Mouse (Mus musculus): ENCODE measurements around the gene Ppargc1a.

The Ppargc1a gene

GRCm38 (mm10) chr5:51552483-51553091 is 14.9 kb downstream of the Ppargc1a start:
- under 1% methylated on average over 24 of the region's 24 CpGs for WGBS

- WGBS, result 11% methylated on average over 12 of the region's 12 CpGs
Measured at GRCm38 (mm10) chr5:51551852-51552482, 15.6 kb downstream of the Ppargc1a start.

GRCm38 (mm10) chr5:51547442-51548035 is 20.0 kb downstream of the Ppargc1a start:
- 63% methylated on average over 6 of the region's 6 CpGs for WGBS

GRCm38 (mm10) chr5:51546817-51547216 is 20.7 kb downstream of the Ppargc1a start:
- 56% methylated on average over 3 of the region's 3 CpGs for WGBS

- WGBS, result 77% methylated on average over 7 of the region's 7 CpGs
Measured at GRCm38 (mm10) chr5:51545133-51546049, 22.1 kb downstream of the Ppargc1a start.

GRCm38 (mm10) chr5:51544141-51544735 is 23.3 kb downstream of the Ppargc1a start:
- WGBS, result 55% methylated on average over 8 of the region's 8 CpGs

- 89% methylated on average over 3 of the region's 3 CpGs for WGBS
Measured at GRCm38 (mm10) chr5:51541557-51541956, 26.0 kb downstream of the Ppargc1a start.

GRCm38 (mm10) chr5:51540816-51541215 is 26.7 kb downstream of the Ppargc1a start:
- WGBS, result 68% methylated on average over 4 of the region's 4 CpGs

- WGBS, result 80% methylated on average over 6 of the region's 6 CpGs
Measured at GRCm38 (mm10) chr5:51538319-51538718, 29.2 kb downstream of the Ppargc1a start.

GRCm38 (mm10) chr5:51537009-51537645 is 30.4 kb downstream of the Ppargc1a start:
- WGBS, result 59% methylated on average over 7 of the region's 7 CpGs

GRCm38 (mm10) chr5:51534456-51534855 is 33.1 kb downstream of the Ppargc1a start:
- 87% methylated on average over 1 of the region's 1 CpGs for WGBS

- WGBS, result 62% methylated on average over 1 of the region's 1 CpGs
Measured at GRCm38 (mm10) chr5:51531286-51531685, 36.2 kb downstream of the Ppargc1a start.

- 79% methylated on average over 2 of the region's 2 CpGs for whole genome bisulfite sequencing
Measured at GRCm38 (mm10) chr5:51529444-51529843, 38.1 kb downstream of the Ppargc1a start.

GRCm38 (mm10) chr5:51527498-51528164 is 39.9 kb downstream of the Ppargc1a start:
- WGBS, result 85% methylated on average over 5 of the region's 5 CpGs

- WGBS, result 93% methylated on average over 2 of the region's 2 CpGs
Measured at GRCm38 (mm10) chr5:51525858-51526257, 41.7 kb downstream of the Ppargc1a start.

GRCm38 (mm10) chr5:51520807-51521206 is 46.7 kb downstream of the Ppargc1a start:
- 80% methylated on average over 3 of the region's 3 CpGs for WGBS

GRCm38 (mm10) chr5:51517440-51518187 is 49.9 kb downstream of the Ppargc1a start:
- 92% methylated on average over 6 of the region's 6 CpGs for WGBS

GRCm38 (mm10) chr5:51504654-51505053 is 62.9 kb downstream of the Ppargc1a start:
- 79% methylated on average over 2 of the region's 2 CpGs for WGBS

- 83% methylated on average over 9 of the region's 9 CpGs for WGBS
Measured at GRCm38 (mm10) chr5:51497910-51498517, 69.5 kb downstream of the Ppargc1a start.

All from cerebral cortex, adult 2 months (tissue).